Mouse (Mus musculus) fibroblast of lung, adult 2 months (primary cell): ENCODE results near the gene Aprt.
A peak's percentile ranks its signal among the peaks of the same experiment; 100 is the strongest.

Source experiments
- DNase-seq: peaks from one replicate; pipeline ENCODE4 v3.0.0-alpha.2; 2011; ENCODE audit warnings: low read depth

Aprt gene

DNA sequence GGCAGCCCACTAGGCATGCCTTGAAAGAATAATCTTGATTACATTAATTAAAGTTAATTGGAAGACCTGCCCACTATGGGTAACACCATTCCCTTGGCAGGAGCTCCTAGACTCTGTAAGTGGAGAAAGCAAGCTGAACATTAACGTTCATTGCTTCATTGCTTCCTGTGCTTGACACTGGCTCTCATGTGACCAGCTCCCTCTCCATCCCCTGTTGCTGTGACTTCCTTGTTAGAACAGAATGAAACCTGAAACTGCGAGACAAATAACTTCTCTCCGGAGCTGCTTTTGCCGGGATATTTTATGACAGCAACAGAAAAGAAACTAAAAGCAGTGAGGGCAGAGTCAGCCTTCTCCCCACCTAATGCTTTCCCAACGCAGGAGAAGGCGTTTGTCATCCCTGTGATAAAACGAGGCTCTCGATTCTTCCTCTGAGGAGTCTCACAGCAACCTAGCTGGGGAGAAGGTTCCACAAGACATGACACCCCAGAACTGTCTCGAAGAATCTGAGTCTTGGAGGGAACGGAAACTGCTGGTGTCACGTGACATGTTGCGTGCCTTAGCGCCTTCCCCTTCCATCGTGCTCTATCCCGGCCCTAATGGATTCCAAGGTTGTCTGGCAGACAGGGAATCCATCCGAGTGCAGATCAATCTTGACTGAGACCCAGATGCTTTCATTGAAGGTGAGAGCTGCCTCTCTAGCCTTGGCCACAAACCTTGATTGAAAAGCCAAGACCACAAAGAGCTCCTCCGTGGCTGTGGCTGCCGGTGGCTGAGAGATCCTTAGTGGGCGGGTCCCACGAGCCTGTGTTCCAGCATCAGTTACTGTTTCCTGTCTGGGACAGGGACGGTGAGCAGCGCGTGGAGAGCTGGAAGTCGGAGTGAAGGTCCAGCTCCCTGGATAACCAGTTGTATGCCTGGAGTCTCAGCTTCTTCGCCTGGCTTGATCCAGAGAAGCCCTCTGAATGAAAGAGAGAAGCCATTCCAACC lies 12.1 kb downstream of the Aprt start:
- no peak for DNase-seq

DNA sequence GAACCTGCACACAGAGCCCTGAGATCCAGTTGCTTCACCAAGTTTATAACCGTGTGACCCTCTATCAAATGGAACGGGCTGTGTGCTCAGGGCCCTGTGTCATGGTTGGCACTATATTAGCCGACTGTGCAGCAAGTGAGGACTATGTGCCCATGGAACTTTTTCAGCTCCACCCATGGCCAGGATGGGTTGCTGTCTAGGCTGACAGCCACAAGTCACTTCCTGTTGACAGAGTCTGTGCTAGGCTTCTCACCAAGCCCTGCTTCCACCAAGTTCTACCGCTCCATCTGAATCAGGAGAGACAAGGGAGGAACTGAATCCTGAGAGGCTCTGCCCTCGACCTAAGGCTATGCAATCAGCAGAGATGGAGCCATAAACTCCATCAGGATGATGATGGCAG lies 15.5 kb downstream of the Aprt start:
- no peak for DNase-seq

DNA sequence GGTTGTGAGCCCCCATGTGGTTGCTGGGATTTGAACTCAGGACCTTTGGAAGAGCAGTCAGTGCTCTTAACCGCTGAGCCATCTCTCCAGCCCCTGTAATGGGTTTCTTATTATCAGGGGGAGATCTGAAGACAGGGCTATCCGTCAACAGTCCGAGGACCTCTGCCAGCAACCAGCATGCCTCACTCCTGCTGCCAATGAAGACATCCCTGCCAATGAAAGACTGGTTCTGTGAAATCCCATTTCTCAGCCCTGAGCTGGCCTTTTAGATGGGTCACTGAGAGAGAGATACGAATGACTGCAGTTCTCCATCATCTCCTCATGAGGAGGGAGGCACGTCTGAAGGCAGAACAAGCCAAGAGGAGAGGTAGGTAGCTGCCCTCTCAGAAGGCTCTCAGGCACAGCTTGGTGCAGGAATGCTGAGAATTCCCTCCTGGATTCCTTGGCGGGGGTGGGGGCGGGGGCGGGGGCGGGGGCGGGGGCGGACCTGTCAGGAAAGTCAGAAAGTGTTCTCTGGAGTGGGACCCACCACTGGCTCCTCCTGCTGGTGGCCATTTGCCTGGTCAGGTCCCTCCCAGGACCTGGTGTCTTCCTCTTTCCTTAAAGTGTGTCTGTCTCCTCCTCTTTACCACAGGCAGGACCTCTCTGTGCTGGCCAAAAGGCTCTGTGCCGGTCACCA lies 17.9 kb downstream of the Aprt start:
- no peak for DNase-seq

DNA sequence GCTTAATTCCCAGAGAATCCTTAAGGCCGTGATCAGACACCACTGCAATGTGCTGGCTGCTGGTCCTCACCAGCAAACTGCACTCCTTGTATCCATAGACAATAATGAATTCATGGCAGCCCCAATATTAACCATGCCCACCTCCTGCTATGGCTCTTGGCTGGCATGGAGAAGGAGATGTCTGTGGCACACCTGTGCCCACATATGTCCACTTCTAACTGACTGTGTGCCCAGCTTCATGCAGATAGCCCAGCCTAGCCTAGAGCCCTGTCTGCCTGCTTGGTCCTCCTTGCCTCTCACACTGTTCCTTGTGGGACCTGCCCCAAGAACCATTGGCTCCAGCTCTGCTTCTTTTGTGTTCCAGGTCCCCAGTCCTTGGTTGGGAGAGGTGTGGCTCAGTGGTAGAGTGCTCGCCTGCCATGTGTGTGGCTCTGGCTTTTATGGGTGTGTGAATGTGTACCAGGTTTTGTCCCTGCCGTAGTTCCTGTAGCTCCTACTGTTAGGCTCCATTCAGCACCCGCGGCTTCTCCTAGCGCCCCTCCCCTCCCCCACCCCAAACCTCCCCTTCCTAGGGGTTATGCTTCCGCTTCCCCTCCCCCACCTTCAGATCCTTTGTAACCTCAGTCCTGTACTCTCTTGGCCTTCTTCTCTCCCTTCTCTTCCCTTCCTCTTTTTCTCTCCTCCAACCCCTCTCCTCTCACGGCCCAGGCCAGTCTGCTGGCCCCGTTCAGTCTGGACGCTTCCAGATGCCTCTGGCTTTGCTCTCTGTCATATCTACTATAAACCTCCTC lies 19.3 kb downstream of the Aprt start:
- DNase-seq = no peak

DNA sequence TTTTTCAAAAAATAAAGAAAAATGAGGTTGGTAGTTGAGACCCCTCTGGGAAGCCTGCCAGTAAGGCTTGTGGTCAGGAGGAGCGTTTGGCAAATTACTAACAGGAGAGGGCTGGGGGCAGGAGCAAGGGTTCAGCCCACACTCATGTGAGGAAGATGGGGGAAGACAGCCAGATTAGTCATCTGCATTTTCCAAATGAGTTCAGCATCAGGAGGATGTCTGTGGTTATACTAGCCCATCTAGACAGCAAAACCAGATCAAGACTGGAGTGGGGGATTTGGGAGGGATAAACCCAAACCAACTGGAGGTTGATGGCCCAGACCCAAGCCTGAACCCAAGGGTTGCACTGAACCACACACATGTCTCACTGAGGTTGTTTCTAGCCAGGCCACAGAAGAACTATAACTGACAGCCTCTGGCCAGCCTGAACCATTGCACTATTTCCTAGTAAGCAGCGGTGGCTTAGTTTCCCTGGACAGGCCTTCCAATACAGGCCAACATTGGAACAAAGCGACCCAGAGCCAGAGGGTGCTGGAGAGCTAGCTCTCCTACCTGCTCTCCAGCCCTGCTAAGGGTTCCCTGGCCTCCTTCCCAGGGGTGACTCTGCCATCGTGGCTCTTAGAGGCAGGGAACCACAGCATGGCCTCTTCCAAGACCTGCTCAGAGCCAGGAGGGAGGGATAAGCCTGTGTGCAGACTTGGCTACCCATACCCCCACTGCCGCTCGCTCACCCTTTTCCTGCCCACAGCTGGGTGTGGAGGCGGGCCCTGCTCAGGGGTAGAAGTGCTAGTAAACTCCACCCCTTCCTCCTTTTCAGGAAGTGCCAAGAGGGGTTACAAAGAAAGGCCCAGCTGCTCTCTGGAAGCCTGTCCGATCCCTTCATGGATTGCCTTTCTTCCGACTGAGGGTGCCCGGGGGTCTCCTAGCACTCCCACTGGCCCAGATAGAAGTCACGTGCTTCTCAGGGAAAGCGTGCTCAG lies 20.4 kb downstream of the Aprt start:
- DNase-seq = peak; percentile 98

DNA sequence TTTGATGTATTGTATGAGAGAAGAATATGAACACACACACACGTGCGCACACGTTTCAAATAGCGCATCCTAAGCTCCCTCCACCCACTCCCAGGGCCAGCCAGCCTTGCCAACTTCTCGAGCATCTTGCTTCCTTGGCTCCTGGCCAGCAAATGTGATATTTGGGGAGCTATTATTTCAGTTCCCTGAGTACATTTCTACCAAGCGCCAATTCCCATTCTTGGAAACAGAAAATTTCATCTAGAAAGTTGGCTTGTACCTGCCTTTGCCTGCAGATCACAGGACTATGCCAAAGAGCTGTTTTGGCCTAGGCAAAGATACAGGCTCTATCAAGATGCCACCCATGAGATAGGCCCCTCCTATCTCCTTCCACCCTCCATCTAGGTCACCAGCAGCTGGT lies 21.9 kb downstream of the Aprt start:
- no peak for DNase-seq

DNA sequence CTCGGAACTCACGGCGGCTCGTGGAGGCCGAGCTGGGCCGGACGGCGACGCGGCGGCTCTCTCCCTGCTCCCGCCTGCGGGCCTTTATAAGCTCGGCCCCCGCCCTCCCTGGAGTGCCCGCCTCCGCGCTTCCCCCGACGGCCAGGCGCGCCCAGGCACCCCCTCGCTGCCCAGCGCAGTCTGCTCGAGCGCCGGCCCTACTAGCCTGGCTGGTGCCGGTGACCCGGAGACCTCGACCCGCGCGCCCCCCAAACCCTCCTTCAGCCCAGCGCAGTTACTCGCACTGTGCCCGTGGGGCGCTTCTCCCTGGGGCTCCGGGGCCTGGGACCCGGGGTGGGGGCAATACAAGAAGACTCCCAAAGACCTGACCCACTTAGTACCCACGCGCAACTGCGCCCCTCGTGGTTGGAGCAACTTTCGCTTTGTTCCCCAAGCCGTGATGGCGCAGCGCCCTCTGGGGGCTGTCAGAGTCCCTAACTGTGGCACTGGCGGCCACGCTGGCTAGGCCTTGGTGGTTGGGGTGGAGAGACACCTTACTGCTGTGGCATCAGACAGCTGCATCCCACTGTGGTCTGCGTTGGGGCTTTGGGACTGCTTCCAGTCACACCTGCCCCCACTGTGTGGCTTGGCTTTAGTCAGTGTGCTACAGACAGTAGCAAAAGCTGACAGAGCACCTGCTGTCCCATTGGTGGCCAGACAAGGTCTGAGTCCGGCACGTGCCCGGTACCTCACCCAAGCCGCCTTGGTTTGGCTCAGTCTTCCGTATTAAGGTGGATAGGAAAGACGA lies 25.3 kb downstream of the Aprt start, which contains the start of gene Piezo1:
Piezo1 (minus strand) TSS at position 65 of the 787 bp plus-strand sequence.
- peak; percentile 75 for DNase-seq

DNA sequence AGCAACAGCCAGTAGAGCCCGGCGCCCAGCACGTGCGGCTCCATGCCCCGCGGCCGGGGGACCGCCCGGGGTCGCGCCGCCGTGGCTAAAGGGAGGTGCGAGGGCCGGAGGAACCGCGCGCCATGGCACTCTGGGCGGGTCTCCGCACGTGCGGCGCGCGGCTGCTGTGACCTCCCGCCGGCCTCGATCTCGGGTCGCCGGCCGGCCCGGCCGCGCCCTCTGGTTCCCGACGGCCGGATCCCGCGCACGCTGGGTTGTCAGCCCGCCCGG lies 25.8 kb downstream of the Aprt start:
- DNase-seq = no peak

DNA sequence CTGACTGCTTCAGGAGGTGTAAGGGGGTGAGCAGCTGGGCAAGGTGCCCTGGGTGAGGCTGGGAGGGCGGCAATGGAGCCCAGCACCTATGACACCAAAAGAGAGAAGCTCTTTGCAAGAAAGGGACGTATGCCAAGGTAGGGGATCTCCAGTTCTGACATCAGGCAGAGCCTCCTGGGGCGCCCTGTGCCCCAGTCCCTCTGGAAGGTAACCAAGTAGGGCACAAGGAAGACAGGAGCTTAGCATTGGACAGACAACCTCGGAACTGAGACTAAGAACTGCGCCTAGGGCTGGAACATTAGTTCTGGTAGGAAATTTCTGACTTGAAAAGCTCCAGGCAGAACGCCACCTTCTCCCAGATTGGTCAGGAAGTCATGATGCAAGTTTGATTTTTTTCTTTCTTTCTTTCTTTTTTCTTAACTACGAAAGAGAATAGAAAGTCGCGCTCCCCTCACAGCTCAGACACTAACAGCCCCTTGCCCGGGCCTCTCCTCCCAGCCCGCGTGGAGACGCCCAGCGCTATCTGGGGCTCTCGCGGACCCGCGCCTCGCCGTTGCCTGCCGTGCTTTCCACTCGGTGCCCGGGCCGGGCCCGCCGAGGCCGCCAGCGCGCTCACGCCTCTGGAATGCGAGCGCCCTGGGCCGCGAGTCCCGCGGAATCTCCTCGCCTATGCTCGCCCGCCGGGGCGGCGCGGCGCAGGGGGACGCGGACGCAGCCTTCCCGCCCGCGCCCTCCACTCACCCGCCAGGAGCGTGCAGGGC lies 26.3 kb downstream of the Aprt start:
- no peak for DNase-seq

DNA sequence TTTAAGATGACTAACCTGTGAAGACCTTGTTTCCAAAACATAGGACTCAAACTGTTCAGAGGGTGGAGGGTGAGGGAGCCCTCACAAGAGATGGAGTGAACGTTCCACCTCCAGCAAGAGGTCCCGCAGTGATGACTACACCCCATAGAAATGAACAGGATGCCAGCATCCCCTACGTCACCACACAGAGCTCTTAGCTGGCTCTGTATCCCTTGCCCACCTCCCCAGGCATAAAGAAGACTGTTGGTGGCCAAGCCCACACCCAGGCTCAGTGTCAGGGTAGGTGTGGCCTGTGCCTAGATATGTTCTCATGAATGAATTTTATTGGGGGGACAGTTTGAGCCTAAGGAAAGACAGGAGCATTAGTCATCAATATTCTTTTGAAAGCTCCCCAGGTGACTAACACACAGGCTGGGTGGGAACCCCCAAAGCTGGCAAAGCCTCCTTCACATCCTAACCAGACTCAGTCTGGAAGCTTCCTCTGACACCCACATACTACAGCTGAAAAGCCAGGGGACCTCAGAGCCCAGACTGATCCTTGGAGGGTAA lies 27.7 kb downstream of the Aprt start:
- DNase-seq = no peak

DNA sequence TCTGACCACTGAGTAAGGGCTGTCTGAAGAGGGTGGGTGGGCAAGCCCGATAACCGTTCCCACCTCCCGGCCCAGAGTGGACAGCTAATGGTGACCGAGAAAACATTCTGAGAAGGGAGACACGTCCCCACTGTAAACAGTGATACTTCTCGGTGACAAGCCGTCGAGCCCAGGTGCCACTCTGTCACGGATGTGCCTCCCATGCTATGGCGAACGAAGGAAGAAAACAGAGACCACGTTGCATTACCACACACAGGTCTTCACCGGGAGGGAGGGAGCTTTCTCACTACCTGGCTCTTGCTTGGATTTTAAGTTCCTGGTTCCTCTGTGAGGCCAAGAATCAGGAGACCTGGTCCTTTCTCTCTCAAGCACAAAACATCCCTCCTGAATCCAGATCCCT lies 28.4 kb downstream of the Aprt start:
- DNase-seq = no peak

DNA sequence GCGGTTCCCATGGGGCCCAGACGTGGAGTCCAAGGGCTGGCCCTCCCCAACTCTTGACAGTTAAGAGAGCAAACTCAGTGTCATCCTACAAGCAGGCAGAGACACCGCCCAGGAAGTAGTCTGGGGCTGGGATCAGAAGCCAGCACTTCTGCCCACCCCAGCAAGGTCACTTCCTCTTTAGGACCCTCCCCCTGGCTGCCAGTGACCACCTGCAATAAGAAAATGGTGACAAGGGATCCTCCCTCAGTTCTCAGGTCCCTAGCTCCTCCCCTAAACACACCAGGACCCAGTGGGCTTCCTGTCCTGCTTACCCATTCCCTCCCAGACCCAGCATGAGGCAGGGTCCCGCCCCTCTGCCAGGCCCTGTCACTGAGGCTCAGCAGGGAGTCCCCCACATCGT lies 28.9 kb downstream of the Aprt start:
- DNase-seq = no peak

DNA sequence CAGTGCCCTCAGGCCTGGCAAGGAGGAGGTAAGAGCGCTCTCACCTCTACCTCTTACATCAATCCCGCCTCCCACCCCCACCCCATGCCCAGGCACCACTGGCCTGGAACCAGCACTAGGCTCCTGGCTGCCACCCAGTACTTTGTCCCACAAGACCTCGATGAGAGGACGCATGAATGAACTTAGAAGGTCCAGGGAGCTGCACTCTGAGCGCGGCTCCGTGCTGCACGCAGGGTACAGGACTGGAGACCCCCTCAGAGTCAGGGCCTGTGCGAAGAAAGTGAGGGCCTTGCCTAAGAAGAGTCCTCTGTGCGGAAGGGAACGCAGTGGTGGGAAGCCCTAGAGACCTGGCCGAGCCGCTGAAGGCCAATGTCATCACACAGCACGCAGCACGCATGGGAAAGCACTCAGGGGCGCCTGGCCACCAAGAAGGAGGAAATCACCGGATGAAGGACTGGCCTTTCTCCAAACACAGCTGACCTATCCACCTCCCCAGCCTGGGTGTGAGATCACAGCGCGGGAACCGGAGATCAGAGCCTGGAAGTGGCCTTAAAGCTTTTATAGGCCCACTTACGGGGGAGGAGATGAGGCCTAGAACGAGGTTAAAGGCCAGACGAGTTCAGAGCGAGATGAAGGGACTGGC lies 29.8 kb downstream of the Aprt start:
- no peak for DNase-seq

DNA sequence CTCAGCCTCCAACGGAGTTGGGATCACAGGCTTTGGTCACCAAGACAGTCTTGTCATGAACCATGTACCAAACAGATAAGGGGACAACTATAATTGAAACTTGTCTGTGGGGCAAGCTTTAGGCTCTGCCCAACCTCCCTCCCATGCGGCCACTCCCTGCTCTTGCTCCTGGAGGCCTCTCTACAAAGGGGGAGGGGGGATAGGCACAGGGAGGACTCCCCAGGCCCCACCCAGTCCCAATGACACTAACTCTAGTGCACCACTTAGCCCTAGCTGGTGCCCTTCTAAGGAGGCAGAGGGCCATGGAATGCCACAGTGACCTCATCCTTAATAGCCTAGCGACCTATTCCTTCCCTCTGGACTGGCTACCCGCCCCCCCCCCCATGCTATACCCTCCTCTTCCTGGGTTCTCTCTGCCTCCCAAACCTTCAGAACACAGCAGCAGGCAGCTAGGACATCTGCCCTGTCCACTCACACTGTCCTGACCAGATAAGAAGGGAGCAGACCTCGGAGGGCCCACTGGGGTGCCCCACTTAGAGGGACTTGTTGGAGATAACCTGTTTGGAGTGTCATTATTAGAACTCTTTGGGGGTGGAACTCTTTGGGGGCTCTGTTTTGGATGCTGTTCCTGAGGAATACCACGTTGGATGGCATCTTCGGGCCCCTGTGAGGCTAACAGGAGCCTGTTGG lies 30.5 kb downstream of the Aprt start:
- DNase-seq = no peak

DNA sequence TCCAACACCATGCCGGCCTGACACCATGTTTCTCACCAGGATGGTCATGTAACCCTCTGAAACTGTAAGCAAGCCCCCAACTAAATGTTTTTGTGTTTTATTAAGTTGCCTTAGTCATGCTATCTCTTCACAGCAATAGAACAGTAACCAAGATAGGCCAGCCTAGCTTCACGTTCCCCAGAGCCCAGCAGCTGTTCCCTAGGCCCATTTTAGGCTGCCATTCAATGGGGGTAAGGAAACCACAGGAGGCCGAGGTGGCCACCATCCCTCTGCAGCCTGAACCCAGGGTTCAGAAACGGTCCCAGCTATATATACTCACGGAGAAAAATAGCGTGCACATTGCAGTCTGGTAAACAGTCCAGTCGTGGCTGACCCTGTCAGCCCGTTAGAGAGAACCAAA lies 32.6 kb downstream of the Aprt start:
- no peak for DNase-seq

DNA sequence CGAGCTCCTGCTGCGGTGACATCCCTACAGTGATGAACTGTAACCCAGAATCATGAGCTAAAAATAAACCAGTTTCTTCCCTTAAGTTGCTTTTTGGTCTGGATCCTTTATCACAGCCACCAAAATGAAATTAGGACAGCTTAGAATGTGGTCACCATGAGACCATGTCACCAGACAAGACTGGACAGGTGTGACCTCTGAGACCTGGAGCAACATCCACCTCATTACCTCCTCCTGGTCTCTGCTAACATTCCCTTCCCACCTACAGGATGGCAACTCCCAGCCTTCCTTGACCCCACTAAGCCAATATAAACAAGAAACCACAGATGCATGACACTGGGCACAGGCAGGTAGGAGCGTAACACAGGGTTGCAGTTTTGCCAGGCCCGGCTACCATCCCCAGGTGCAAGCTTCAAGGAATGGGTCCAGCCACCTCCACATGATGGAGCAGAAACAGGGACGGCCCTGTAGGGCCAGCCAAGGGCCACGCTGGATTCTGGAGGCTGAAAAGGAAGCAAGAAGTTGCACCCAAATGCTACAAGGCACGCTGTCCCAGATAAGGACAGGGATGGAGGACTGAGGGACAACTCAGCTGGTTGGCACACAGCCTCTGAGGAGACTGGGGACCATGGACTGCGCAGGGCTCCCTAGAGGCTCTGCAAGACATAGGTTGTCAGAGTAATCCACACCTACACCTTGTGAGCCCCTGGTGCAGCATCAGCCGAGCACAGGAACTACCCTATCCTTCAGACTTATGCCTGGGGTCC lies 38.2 kb downstream of the Aprt start:
- no peak for DNase-seq

DNA sequence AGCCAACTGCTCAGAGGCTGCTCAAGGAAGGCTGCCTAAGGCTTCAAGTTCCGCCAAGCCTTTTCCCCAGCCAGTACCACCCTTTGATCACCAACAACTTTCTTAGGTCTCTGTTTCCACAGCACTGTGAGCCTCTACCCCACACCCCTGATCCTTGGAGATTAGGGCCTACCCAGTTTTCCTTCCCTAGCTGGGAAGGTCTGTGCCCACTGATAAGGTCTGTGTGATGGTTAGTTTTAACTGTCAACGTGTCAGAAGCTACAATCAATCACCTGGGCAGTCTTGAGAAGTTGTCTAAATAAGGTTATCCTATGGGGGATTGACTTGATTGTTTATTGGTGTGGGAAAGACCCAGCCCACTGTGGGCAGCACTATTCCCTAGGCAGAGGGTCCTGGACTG lies 38.9 kb downstream of the Aprt start:
- no peak for DNase-seq

DNA sequence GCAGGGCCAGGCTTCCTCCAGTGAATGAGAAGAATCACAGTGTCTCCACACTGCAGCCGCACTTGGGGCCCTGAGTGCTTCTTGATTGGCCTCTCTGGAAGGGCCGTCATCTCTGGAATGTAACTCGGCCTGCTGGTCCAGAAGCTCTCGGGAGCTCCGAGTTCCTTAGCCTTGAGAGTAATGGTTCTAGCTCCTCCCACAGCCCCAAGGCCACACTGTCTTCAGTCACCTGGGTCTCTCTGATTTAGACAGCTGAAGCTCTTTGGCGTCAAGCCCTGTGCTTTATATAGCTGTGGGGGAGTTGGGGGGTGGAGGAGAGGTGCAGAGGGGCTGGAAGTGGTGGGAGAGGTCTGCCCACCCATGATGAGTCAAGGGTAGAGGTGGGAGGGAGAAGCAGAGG lies 39.7 kb downstream of the Aprt start:
- DNase-seq = no peak
